Mouse (Mus musculus): ENCODE data around the gene Mad2l1bp.

- no peak for TF ChIP-seq POLR2A (IDR thresholded peaks at IDR 0.05; ENCODE audit: low read depth, low read length)
- TF ChIP-seq CTCF (conservative IDR thresholded peaks at IDR 0.05; ENCODE audit: insufficient read depth, insufficient read length, low read depth, low read length) = peak; percentile 35; the same call in 1 of the 2 replicates
Observed at GRCm38 (mm10) chr17:46160090-46160662, 6.8 kb upstream of the Mad2l1bp start.
